In the genomic region with DNA sequence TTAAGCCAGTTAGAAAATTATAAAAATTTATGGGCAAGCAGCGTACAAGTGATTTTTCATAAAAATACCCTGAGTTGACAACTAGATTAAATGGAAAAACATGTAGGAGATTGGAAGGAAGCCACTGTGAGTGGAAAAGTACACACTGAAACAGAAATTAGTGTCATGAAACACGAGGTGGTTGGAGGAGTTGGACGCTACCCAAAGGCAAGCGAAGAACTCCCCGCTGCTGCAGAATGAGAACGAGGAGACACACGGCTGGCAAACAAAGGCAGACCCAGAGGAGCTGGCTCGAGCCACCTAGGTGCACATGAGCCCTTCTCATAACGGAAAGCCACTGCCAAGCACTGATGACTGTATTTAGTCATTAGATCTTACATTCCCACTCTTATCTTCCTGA, we compare ENCODE assay signal across 8 mouse cellular contexts.
DNase-seq lines count a peak whose midpoint lies in the region; ATAC-seq and TF ChIP-seq lines count a peak whose summit lies in the region.

No protein-coding gene starts in this region.

- DNase-seq in kidney, adult 2 months = peak; percentile 43
- DNase-seq in embryonic facial prominence, embryonic 14.5 days (ENCODE audit: low spot score) = peak; percentile 89
- DNase-seq in heart, postnatal 14 days = peak; percentile 42 to 46
- peak; percentile 20 to 38 for DNase-seq in left cerebral cortex, adult 8-10 months (ENCODE audit: low spot score in 2 of 2)
- peak; percentile 55 for DNase-seq in right cerebral cortex, postnatal 14 days
- DNase-seq in thymus, adult 2 months = no peak
- no peak for DNase-seq in spleen, postnatal 36 days (ENCODE audit: low spot score in 2 of 2)

- TF ChIP-seq POLR2A in kidney, adult 2 months (IDR thresholded peaks at IDR 0.05; ENCODE audit: low read depth, low read length) = no peak
- no peak for TF ChIP-seq POLR2A in thymus, adult 2 months (IDR thresholded peaks at IDR 0.05; ENCODE audit: control insufficient read depth, extremely low read depth, insufficient read depth, low read length, poor library complexity)

- no peak overlapping the region for H3K4me2 ChIP-seq in kidney, embryonic 16.5 days (replicated peaks; ENCODE audit: low read depth, low read length)
- H3K4me2 ChIP-seq in embryonic facial prominence, embryonic 14.5 days (ENCODE audit: low read depth, low read length) = peak overlapping the region; percentile 6; the same call in 1 of the 2 replicates

- 54% methylated on average over 9 of the region's 9 CpGs for WGBS in kidney, adult 2 months
- WGBS in kidney, embryonic 16.5 days = 54% methylated on average over 9 of the region's 9 CpGs
- 39% methylated on average over 9 of the region's 9 CpGs for WGBS in embryonic facial prominence, embryonic 14.5 days
- 84% methylated on average over 9 of the region's 9 CpGs for WGBS in thymus, adult 2 months

- no peaks in the 10 kb centered on the region for H3K27me3 ChIP-seq in kidney, adult 2 months (replicated peaks; ENCODE audit: control insufficient read depth, insufficient read depth, low read length)
- no peaks in the 10 kb centered on the region for H3K27me3 ChIP-seq in kidney, embryonic 16.5 days (ENCODE audit: insufficient read depth, low read length)
- no peaks in the 10 kb centered on the region for H3K27me3 ChIP-seq in embryonic facial prominence, embryonic 14.5 days (replicated peaks; ENCODE audit: control insufficient read depth, insufficient read depth, low read length)
- no peaks in the 10 kb centered on the region for H3K27me3 ChIP-seq in thymus, adult 2 months (ENCODE audit: control insufficient read depth, insufficient read depth, low read length)

- no peaks in the 10 kb centered on the region for H3K9me3 ChIP-seq in kidney, embryonic 16.5 days (ENCODE audit: low read length)
- no peaks in the 10 kb centered on the region for H3K9me3 ChIP-seq in embryonic facial prominence, embryonic 14.5 days (ENCODE audit: control insufficient read depth, low read length)

- H3K9ac ChIP-seq in kidney, embryonic 16.5 days (replicated peaks; ENCODE audit: low read length) = no peak overlapping the region
- no peak overlapping the region for H3K9ac ChIP-seq in embryonic facial prominence, embryonic 14.5 days (ENCODE audit: low read depth, low read length)

- H3K4me3 ChIP-seq in kidney, adult 2 months (ENCODE audit: insufficient read depth, low read depth, low read length) = no peak overlapping the region
- H3K4me3 ChIP-seq in kidney, embryonic 16.5 days (ENCODE audit: low read length) = no peak overlapping the region
- no peak overlapping the region for H3K4me3 ChIP-seq in embryonic facial prominence, embryonic 14.5 days (ENCODE audit: low read depth, low read length)
- H3K4me3 ChIP-seq in thymus, adult 2 months (ENCODE audit: control insufficient read depth, insufficient read depth, low read length) = no peak overlapping the region

- H3K27ac ChIP-seq in kidney, adult 2 months (ENCODE audit: insufficient read depth, low read depth, low read length) = no peak overlapping the region
- H3K27ac ChIP-seq in kidney, embryonic 16.5 days (ENCODE audit: low read length) = no peak overlapping the region
- H3K27ac ChIP-seq in embryonic facial prominence, embryonic 14.5 days (replicated peaks; ENCODE audit: low read depth, low read length) = 0 out of 2 replicates have a peak overlapping the region, but pooled peaks have one; percentile 12
- H3K27ac ChIP-seq in thymus, adult 2 months (ENCODE audit: control insufficient read depth, insufficient read depth, low read length) = no peak overlapping the region

- H3K4me1 ChIP-seq in kidney, adult 2 months (ENCODE audit: control insufficient read depth, insufficient read depth, low read length) = 0 out of 2 replicates have a peak, but pooled peaks cover 2% of the 10 kb centered on the region
- 0 out of 2 replicates have a peak, but pooled peaks cover 7% of the 10 kb centered on the region for H3K4me1 ChIP-seq in kidney, embryonic 16.5 days (ENCODE audit: insufficient read depth, low read length)
- H3K4me1 ChIP-seq in embryonic facial prominence, embryonic 14.5 days (ENCODE audit: control insufficient read depth, insufficient read depth, low read length) = peaks cover 19% of the 10 kb centered on the region
- H3K4me1 ChIP-seq in thymus, adult 2 months (replicated peaks; ENCODE audit: control insufficient read depth, insufficient read depth, low read length) = 0 out of 2 replicates have a peak, but pooled peaks cover 5% of the 10 kb centered on the region

- no peaks in the 10 kb centered on the region for H3K36me3 ChIP-seq in kidney, adult 2 months (ENCODE audit: control insufficient read depth, insufficient read depth, low read length)
- no peaks in the 10 kb centered on the region for H3K36me3 ChIP-seq in kidney, embryonic 16.5 days (ENCODE audit: insufficient read depth, low read length)
- H3K36me3 ChIP-seq in embryonic facial prominence, embryonic 14.5 days (ENCODE audit: control insufficient read depth, insufficient read depth, low read length) = no peaks in the 10 kb centered on the region
- no peaks in the 10 kb centered on the region for H3K36me3 ChIP-seq in thymus, adult 2 months (ENCODE audit: control insufficient read depth, insufficient read depth, low read length)

- no peak for TF ChIP-seq CTCF in kidney, adult 2 months (conservative IDR thresholded peaks at IDR 0.05; ENCODE audit: insufficient read depth, insufficient read length, low read depth, low read length)
- no peak for TF ChIP-seq CTCF in thymus, adult 2 months (IDR thresholded peaks at IDR 0.05; ENCODE audit: borderline replicate concordance, control insufficient read depth, extremely low read depth, insufficient read depth, low read length, poor library complexity)

- intact Hi-C loops in heart, postnatal 14 days (cut with DNase I) = loop anchor here (10.0 kb wide), 1 partner anchor 240 kb away; no protein-coding TSS in a partner anchor

- no peak for ATAC-seq in kidney, embryonic 16.5 days (ENCODE audit: low FRiP score, low TSS enrichment)
- 0 out of 2 replicates have a peak, but pooled peaks have one; percentile 26 for ATAC-seq in embryonic facial prominence, embryonic 14.5 days (ENCODE audit: low read depth)

Comparison
In these comparisons a context has a peak if more than half of its experiments do, and no peak if none do; other contexts are left out.
1. DNase-seq: peak in kidney, adult 2 months (single experiment), embryonic facial prominence, embryonic 14.5 days (single experiment), heart, postnatal 14 days (2 of 2), left cerebral cortex, adult 8-10 months (2 of 2) and right cerebral cortex, postnatal 14 days (single experiment); none in thymus, adult 2 months (single experiment) and spleen, postnatal 36 days (0 of 2).